Mouse (Mus musculus) liver, embryonic 14.5 days (tissue): ENCODE results near the gene Hnf1a.

ENCODE experiments used
- CTCF ChIP-seq: IDR thresholded peaks from 2 replicates; pipeline ENCODE4 v1.5.1; 2016; ENCODE audit warnings: antibody characterized with exemption, low read depth, control low read depth
- EP300 ChIP-seq: IDR thresholded peaks from 2 replicates; pipeline ENCODE4 v1.6.1; 2016; ENCODE audit warnings: antibody characterized with exemption, low read depth

- TF ChIP-seq CTCF (no peak), EP300 (no peak)
Observed at GRCm38 (mm10) chr5:114951279-114951880, 19.5 kb downstream of the Hnf1a start.
